Comparison of ENCODE assay signal across 20 mouse cellular contexts in genomic region chr7:133009676-133010075, GRCm38 (mm10).
DNase-seq lines count a peak whose midpoint lies in the region; ATAC-seq and TF ChIP-seq lines count a peak whose summit lies in the region.
"Had no signal": no experiment of that assay in that cellular context is flagged by ENCODE, and none has a peak within 500 bp of the region (broad histone marks: within the 10 kb centered on the region; RNA-seq: fewer than 3 reads in every experiment).

No protein-coding gene starts in this region.

- TF ChIP-seq CTCF in gastrocnemius, adult 2 months (IDR thresholded peaks at IDR 0.05): no peak
- no peak for TF ChIP-seq CTCF in hindbrain, postnatal 0 days (IDR thresholded peaks at IDR 0.05; ENCODE audit: low read depth)

- DNase-seq in gastrocnemius, adult 2 months: no peak
- DNase-seq in gastrocnemius, postnatal 14 days: no peak
- DNase-seq in hindbrain, postnatal 0 days (ENCODE audit: low spot score): no peak
- no peak for DNase-seq in hindbrain, embryonic 11.5 days (ENCODE audit: low spot score)
- peak; percentile 26 to 42 for DNase-seq in kidney, adult 8-10 months
- peak; percentile 53 to 58 for DNase-seq in kidney, postnatal 36 days
- DNase-seq: adrenal gland, postnatal 25 days; gastrocnemius, postnatal 25 days; layer of hippocampus, adult 9-11 months; liver, embryonic 13.5 days; lung, adult 2 months; lung, postnatal 14 days had no signal

- peaks cover 28% of the 10 kb centered on the region for H3K4me1 ChIP-seq in hindbrain, postnatal 0 days (ENCODE audit: insufficient read depth, low read length)
- no peaks in the 10 kb centered on the region; the same call in 1 of the 2 replicates for H3K4me1 ChIP-seq in hindbrain, embryonic 11.5 days (replicated peaks; ENCODE audit: control insufficient read depth, insufficient read depth, low read length)
- H3K4me1 ChIP-seq in kidney, embryonic 14.5 days (ENCODE audit: control insufficient read depth, insufficient read depth, low read length): peaks cover 23% of the 10 kb centered on the region

- H3K4me2 ChIP-seq in hindbrain, postnatal 0 days (ENCODE audit: low read depth, low read length): no peak overlapping the region
- no peak overlapping the region for H3K4me2 ChIP-seq in hindbrain, embryonic 11.5 days (replicated peaks; ENCODE audit: low read depth, low read length)
- H3K4me2 ChIP-seq in kidney, embryonic 14.5 days (replicated peaks; ENCODE audit: low read depth, low read length): no peak overlapping the region
- H3K4me2 ChIP-seq: embryonic facial prominence, embryonic 15.5 days; forebrain, embryonic 15.5 days; hindbrain, embryonic 15.5 days; liver, embryonic 13.5 days; midbrain, embryonic 12.5 days; neural tube, embryonic 12.5 days had no signal

- H3K27me3 ChIP-seq in hindbrain, postnatal 0 days (ENCODE audit: insufficient read depth, low read length): no peaks in the 10 kb centered on the region
- no peaks in the 10 kb centered on the region for H3K27me3 ChIP-seq in hindbrain, embryonic 11.5 days (ENCODE audit: control insufficient read depth, insufficient read depth, low read length)
- no peaks in the 10 kb centered on the region for H3K27me3 ChIP-seq in kidney, embryonic 14.5 days (ENCODE audit: control insufficient read depth, insufficient read depth, low read length)
- H3K27me3 ChIP-seq: embryonic facial prominence, embryonic 15.5 days; forebrain, embryonic 15.5 days; hindbrain, embryonic 15.5 days; liver, embryonic 13.5 days; midbrain, embryonic 12.5 days; neural tube, embryonic 12.5 days had no signal

- no peak overlapping the region for H3K9ac ChIP-seq in hindbrain, postnatal 0 days (replicated peaks; ENCODE audit: low read length)
- no peak overlapping the region for H3K9ac ChIP-seq in hindbrain, embryonic 11.5 days (ENCODE audit: low read depth, low read length)
- H3K9ac ChIP-seq in kidney, embryonic 14.5 days (ENCODE audit: low read depth, low read length): no peak overlapping the region
- H3K9ac ChIP-seq: embryonic facial prominence, embryonic 15.5 days; forebrain, embryonic 15.5 days; hindbrain, embryonic 15.5 days; liver, embryonic 13.5 days; midbrain, embryonic 12.5 days; neural tube, embryonic 12.5 days had no signal

- no peak overlapping the region for H3K4me3 ChIP-seq in gastrocnemius, adult 2 months
- no peak overlapping the region for H3K4me3 ChIP-seq in hindbrain, postnatal 0 days (ENCODE audit: low read length)
- no peak overlapping the region for H3K4me3 ChIP-seq in hindbrain, embryonic 11.5 days (ENCODE audit: low read depth, low read length)
- H3K4me3 ChIP-seq in kidney, embryonic 14.5 days (ENCODE audit: low read length): no peak overlapping the region
- H3K4me3 ChIP-seq: embryonic facial prominence, embryonic 15.5 days; forebrain, embryonic 15.5 days; hindbrain, embryonic 15.5 days; left cerebral cortex, adult 2 months; liver, embryonic 13.5 days; midbrain, embryonic 12.5 days; neural tube, embryonic 12.5 days had no signal

- peak overlapping the region; percentile 74; the same call in 1 of the 2 replicates for H3K27ac ChIP-seq in gastrocnemius, adult 2 months
- peak overlapping the region; percentile 68; the same call in 1 of the 2 replicates for H3K27ac ChIP-seq in hindbrain, postnatal 0 days
- no peak overlapping the region for H3K27ac ChIP-seq in hindbrain, embryonic 11.5 days (ENCODE audit: low read depth, low read length)
- H3K27ac ChIP-seq in kidney, embryonic 14.5 days (ENCODE audit: low read depth, low read length): no peak overlapping the region
- H3K27ac ChIP-seq: embryonic facial prominence, embryonic 15.5 days; left cerebral cortex, adult 2 months; liver, embryonic 13.5 days; neural tube, embryonic 12.5 days had no signal

- no peaks in the 10 kb centered on the region for H3K9me3 ChIP-seq in hindbrain, postnatal 0 days (ENCODE audit: low read length)
- H3K9me3 ChIP-seq in hindbrain, embryonic 11.5 days (ENCODE audit: control insufficient read depth, low read length): no peaks in the 10 kb centered on the region
- no peaks in the 10 kb centered on the region for H3K9me3 ChIP-seq in kidney, embryonic 14.5 days (ENCODE audit: control insufficient read depth, low read length)
- H3K9me3 ChIP-seq: embryonic facial prominence, embryonic 15.5 days; forebrain, embryonic 15.5 days; hindbrain, embryonic 15.5 days; liver, embryonic 13.5 days; midbrain, embryonic 12.5 days; neural tube, embryonic 12.5 days had no signal

- intact Hi-C loops in gastrocnemius, adult 2 months (cut with DNase I): no loop called here
- intact Hi-C loops in gastrocnemius, postnatal 14 days (cut with DNase I; ENCODE audit: low total_unique reads): loop anchor here (10.0 kb wide), 3 partner anchors 145 to 355 kb away; partner anchors contain the start of gene Fam53b

- no peaks in the 10 kb centered on the region for H3K36me3 ChIP-seq in hindbrain, postnatal 0 days (ENCODE audit: insufficient read depth, low read length)
- H3K36me3 ChIP-seq in hindbrain, embryonic 11.5 days (ENCODE audit: control insufficient read depth, insufficient read depth, low read length): no peaks in the 10 kb centered on the region
- peaks cover 24% of the 10 kb centered on the region for H3K36me3 ChIP-seq in kidney, embryonic 14.5 days (ENCODE audit: control insufficient read depth, insufficient read depth, low read length)
- H3K36me3 ChIP-seq: forebrain, embryonic 15.5 days; hindbrain, embryonic 15.5 days had no signal

- ATAC-seq in hindbrain, postnatal 0 days: no peak
- no peak for ATAC-seq in hindbrain, embryonic 11.5 days (ENCODE audit: low FRiP score)
- ATAC-seq in kidney, embryonic 14.5 days (ENCODE audit: low FRiP score, low TSS enrichment): no peak
- ATAC-seq: CD4-positive, CD25-positive, alpha-beta regulatory T cell, adult 4 months; forebrain, embryonic 15.5 days had no signal

- WGBS in hindbrain, postnatal 0 days: 76% methylated on average over 8 of the region's 8 CpGs
- whole genome bisulfite sequencing in hindbrain, embryonic 11.5 days: 84% methylated on average over 8 of the region's 8 CpGs
- WGBS in kidney, embryonic 14.5 days: 87% methylated on average over 8 of the region's 8 CpGs

Comparison
In these comparisons a context has a peak if more than half of its experiments do, and no peak if none do; other contexts are left out.
1. H3K27ac ChIP-seq: peak in gastrocnemius, adult 2 months (single experiment) and hindbrain, postnatal 0 days (single experiment); none in hindbrain, embryonic 11.5 days (single experiment) and kidney, embryonic 14.5 days (single experiment).
2. DNase-seq: peak in kidney, adult 8-10 months (2 of 2) and kidney, postnatal 36 days (2 of 2); none in gastrocnemius, adult 2 months (single experiment), gastrocnemius, postnatal 14 days (single experiment), hindbrain, postnatal 0 days (single experiment) and hindbrain, embryonic 11.5 days (single experiment).